Comparison of ENCODE assay signal across 32 mouse cellular contexts in genomic region chr9:122722296-122722695, GRCm38 (mm10). TPM values are rescaled to one million over a fixed set of nuclear protein-coding genes. Genes with fewer than 3 reads are reported as not detected.
DNase-seq lines count a peak whose midpoint lies in the region; ATAC-seq lines count a peak whose summit lies in the region.
"Had no signal": no experiment of that assay in that cellular context is flagged by ENCODE, and none has a peak within 500 bp of the region (broad histone marks: within the 10 kb centered on the region; RNA-seq: fewer than 3 reads in every experiment).

No protein-coding gene starts in this region.

- intact Hi-C loops in heart, postnatal 14 days (cut with DNase I) = no loop called here

- H3K36me3 ChIP-seq in forebrain, embryonic 11.5 days (ENCODE audit: control insufficient read depth, insufficient read depth, low read length) = no peaks in the 10 kb centered on the region
- H3K36me3 ChIP-seq in forebrain, embryonic 13.5 days (ENCODE audit: poor library complexity, severe bottlenecking) = no peaks in the 10 kb centered on the region
- H3K36me3 ChIP-seq in heart, embryonic 10.5 days = no peaks in the 10 kb centered on the region
- no peaks in the 10 kb centered on the region for H3K36me3 ChIP-seq in limb, embryonic 10.5 days
- H3K36me3 ChIP-seq: forebrain, embryonic 10.5 days; G1E; hindbrain, embryonic 10.5 days; hindbrain, embryonic 13.5 days; intestine, embryonic 15.5 days had no signal

- H3K4me2 ChIP-seq in forebrain, embryonic 11.5 days (ENCODE audit: low read depth, low read length, severe bottlenecking) = no peak overlapping the region
- no peak overlapping the region for H3K4me2 ChIP-seq in forebrain, embryonic 13.5 days
- H3K4me2 ChIP-seq: heart, embryonic 11.5 days; hindbrain, embryonic 13.5 days; intestine, embryonic 15.5 days had no signal

- no peak overlapping the region for H3K27ac ChIP-seq in forebrain, embryonic 11.5 days (ENCODE audit: low read depth, low read length)
- no peak overlapping the region for H3K27ac ChIP-seq in forebrain, embryonic 13.5 days
- H3K27ac ChIP-seq in heart, embryonic 10.5 days = no peak overlapping the region
- H3K27ac ChIP-seq in limb, embryonic 10.5 days = no peak overlapping the region
- H3K27ac ChIP-seq: forebrain, embryonic 10.5 days; heart, adult 2 months; hindbrain, embryonic 10.5 days; hindbrain, embryonic 13.5 days; intestine, embryonic 15.5 days had no signal

- H3K9ac ChIP-seq in forebrain, embryonic 11.5 days (ENCODE audit: low read length) = no peak overlapping the region
- no peak overlapping the region for H3K9ac ChIP-seq in forebrain, embryonic 13.5 days
- H3K9ac ChIP-seq: hindbrain, embryonic 13.5 days; intestine, embryonic 15.5 days had no signal

- DNase-seq in forebrain, embryonic 11.5 days (ENCODE audit: low spot score) = peak; percentile 52
- DNase-seq in heart, embryonic 10.5 days (ENCODE audit: low spot score) = peak; percentile 70
- no peak for DNase-seq in heart, postnatal 14 days
- peak; percentile 19 for DNase-seq in testis, postnatal 10 days (ENCODE audit: low spot score)
- no peak for DNase-seq in testis, postnatal 14 days (ENCODE audit: low spot score)
- DNase-seq in limb, embryonic 10.5 days (ENCODE audit: low spot score) = peak; percentile 28
- DNase-seq in kidney, postnatal 14 days = no peak
- DNase-seq: adrenal gland, adult 8-10 months; adrenal gland, postnatal 25 days; cerebellum, adult 18-20 months; cerebellum, adult 9-10 months; cerebellum, postnatal 14 days; gastrocnemius, postnatal 10 days; gastrocnemius, postnatal 36 days; heart, adult 2 months; heart, postnatal 36 days had no signal

- H3K9me3 ChIP-seq in forebrain, embryonic 11.5 days (ENCODE audit: control insufficient read depth, low read length) = no peaks in the 10 kb centered on the region
- no peaks in the 10 kb centered on the region for H3K9me3 ChIP-seq in forebrain, embryonic 13.5 days (replicated peaks)
- H3K9me3 ChIP-seq in heart, embryonic 10.5 days = no peaks in the 10 kb centered on the region
- no peaks in the 10 kb centered on the region for H3K9me3 ChIP-seq in limb, embryonic 10.5 days (replicated peaks)
- H3K9me3 ChIP-seq: forebrain, embryonic 10.5 days; G1E; hindbrain, embryonic 10.5 days; hindbrain, embryonic 13.5 days; intestine, embryonic 15.5 days had no signal

- ATAC-seq in forebrain, embryonic 11.5 days (replicated peaks; ENCODE audit: low FRiP score) = no peak
- no peak; the same call in 1 of the 2 replicates for ATAC-seq in forebrain, embryonic 13.5 days
- ATAC-seq: activated CD4-positive, CD25-positive, alpha-beta regulatory T cell, adult 4 months; hindbrain, embryonic 16.5 days; intestine, embryonic 15.5 days; Patski had no signal

- H3K27me3 ChIP-seq in forebrain, embryonic 11.5 days (ENCODE audit: control insufficient read depth, insufficient read depth, low read length) = 0 out of 2 replicates have a peak, but pooled peaks cover 2% of the 10 kb centered on the region
- peaks cover 26% of the 10 kb centered on the region for H3K27me3 ChIP-seq in forebrain, embryonic 13.5 days
- H3K27me3 ChIP-seq in heart, embryonic 10.5 days (ENCODE audit: insufficient read depth, poor library complexity, severe bottlenecking) = peaks cover 33% of the 10 kb centered on the region
- H3K27me3 ChIP-seq in limb, embryonic 10.5 days (ENCODE audit: low read depth, poor library complexity, severe bottlenecking) = peaks cover 24% of the 10 kb centered on the region

- H3K4me1 ChIP-seq in forebrain, embryonic 11.5 days (replicated peaks; ENCODE audit: control insufficient read depth, insufficient read depth, low read length) = peaks cover 3% of the 10 kb centered on the region; the same call in 1 of the 2 replicates
- H3K4me1 ChIP-seq in forebrain, embryonic 13.5 days = no peaks in the 10 kb centered on the region
- no peaks in the 10 kb centered on the region for H3K4me1 ChIP-seq in heart, embryonic 10.5 days
- no peaks in the 10 kb centered on the region for H3K4me1 ChIP-seq in limb, embryonic 10.5 days
- H3K4me1 ChIP-seq: intestine, embryonic 15.5 days had no signal

- no peak overlapping the region for H3K4me3 ChIP-seq in forebrain, embryonic 11.5 days (ENCODE audit: low read depth, low read length)
- no peak overlapping the region for H3K4me3 ChIP-seq in forebrain, embryonic 13.5 days
- H3K4me3 ChIP-seq in heart, embryonic 10.5 days = no peak overlapping the region
- no peak overlapping the region for H3K4me3 ChIP-seq in limb, embryonic 10.5 days
- H3K4me3 ChIP-seq: forebrain, embryonic 10.5 days; heart, adult 2 months; hindbrain, embryonic 10.5 days; hindbrain, embryonic 13.5 days; intestine, embryonic 15.5 days had no signal

- 12% methylated on average over 4 of the region's 4 CpGs for WGBS in forebrain, embryonic 11.5 days
- WGBS in forebrain, embryonic 13.5 days = 6% methylated on average over 4 of the region's 4 CpGs
- WGBS in heart, embryonic 10.5 days = 18% methylated on average over 4 of the region's 4 CpGs
- 28% methylated on average over 4 of the region's 4 CpGs for WGBS in limb, embryonic 10.5 days

RNA-seq across cellular contexts. Expression of gene Topaz1, which starts 24.9 kb away (rescaled TPM):
- not detected in 2 replicates for polyA plus RNA-seq in forebrain, embryonic 11.5 days (2014; fragmentation: Nextera tagmentation; extraction: Ambion mirVana)
- polyA plus RNA-seq in forebrain, embryonic 13.5 days (2015; fragmentation: Nextera tagmentation; extraction: Ambion mirVana) = not detected in 2 replicates
- polyA plus RNA-seq in heart, embryonic 10.5 days (2016; fragmentation: Nextera tagmentation; extraction: Ambion mirVana) = 0.10 and 0.18 TPM in 2 replicates
- total RNA-seq in heart, postnatal 14 days (2021) = not detected
- polyA plus RNA-seq in limb, embryonic 10.5 days (2016; fragmentation: Nextera tagmentation; extraction: Ambion mirVana) = 0.04 TPM in 1 of 2 replicates, not detected in the other
- total RNA-seq: adrenal gland, postnatal 25 days; gastrocnemius, adult 18-20 months; gastrocnemius, postnatal 10 days; gastrocnemius, postnatal 36 days; granulocyte monocyte progenitor cell, adult 5-6 weeks; heart, adult 2 months; heart, postnatal 36 days had no signal
- polyA plus RNA-seq: embryonic facial prominence, embryonic 11.5 days; embryonic facial prominence, embryonic 14.5 days; forebrain, embryonic 10.5 days; G1E; heart, adult 2 months; heart, embryonic 11.5 days; heart, embryonic 14.5 days; heart, postnatal 0 days; hindbrain, embryonic 10.5 days; hindbrain, embryonic 13.5 days; hindbrain, embryonic 16.5 days; intestine, embryonic 15.5 days; Patski had no signal

Comparison
In these comparisons a context has a peak if more than half of its experiments do, and no peak if none do; other contexts are left out.
1. DNase-seq: peak in forebrain, embryonic 11.5 days (single experiment), heart, embryonic 10.5 days (single experiment), testis, postnatal 10 days (single experiment) and limb, embryonic 10.5 days (single experiment); none in heart, postnatal 14 days (0 of 2), testis, postnatal 14 days (single experiment) and kidney, postnatal 14 days (single experiment).